Mouse (Mus musculus): ENCODE measurements around the gene Cenpa.

DNA sequence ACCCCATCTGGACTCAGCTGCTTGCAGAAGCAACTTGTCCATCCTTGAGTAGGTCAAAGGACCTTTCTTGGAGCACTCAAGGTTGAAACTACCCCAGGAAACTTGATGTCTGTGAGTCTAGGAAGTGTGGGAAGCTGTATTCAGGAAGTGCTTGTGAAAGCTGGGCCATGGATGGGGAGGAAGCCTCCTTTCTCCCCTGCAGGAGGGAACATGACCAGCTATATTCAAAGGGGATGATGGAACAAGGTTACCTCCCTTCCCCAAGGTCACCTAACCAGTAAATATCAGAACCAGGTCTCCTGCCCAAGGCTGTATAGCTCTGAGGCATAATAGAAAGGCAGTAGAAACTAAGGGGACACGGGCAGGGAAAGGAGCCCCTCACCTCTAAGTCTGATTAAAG is 34.4 kb upstream of the Cenpa start:
- TF ChIP-seq POLR2A (IDR thresholded peaks at IDR 0.05; ENCODE audit: borderline replicate concordance, insufficient read depth, low read length), result no peak
- TF ChIP-seq CTCF (IDR thresholded peaks at IDR 0.05; ENCODE audit: borderline replicate concordance, insufficient read depth, low read depth, low read length), result no peak
